Mouse (Mus musculus) heart, postnatal 0 days (tissue): ENCODE measurements around the gene Uri1.

Experiments
- CTCF ChIP-seq: IDR thresholded peaks from 2 replicates; pipeline ENCODE4 v1.5.1; 2016; ENCODE audit warnings: antibody characterized with exemption, control low read depth, low read depth
- EP300 ChIP-seq: IDR thresholded peaks from 2 replicates; pipeline ENCODE4 v1.6.1; 2016; ENCODE audit warnings: antibody characterized with exemption, low read depth

- TF ChIP-seq CTCF: no peak
- TF ChIP-seq EP300: no peak
Measured at GRCm38 (mm10) chr7:38070663-38071062, 47.3 kb upstream of the Uri1 start.
